Mouse (Mus musculus): ENCODE measurements around the gene Egr2.

- TF ChIP-seq CTCF (IDR thresholded peaks at IDR 0.05; ENCODE audit: extremely low read depth, insufficient read depth, insufficient read length, insufficient replicate concordance) (no peak), POLR2A (IDR thresholded peaks at IDR 0.05; ENCODE audit: low read depth, low read length) (no peak)
Measured at GRCm38 (mm10) chr10:67569539-67569938, 34.3 kb downstream of the Egr2 start.
